Mouse (Mus musculus): Measurements from ENCODE around the gene Gimap4.

GRCm38 (mm10) chr6:48676860-48677415 lies 7.4 kb upstream of the Gimap4 start:
- TF ChIP-seq MYOD1 (IDR thresholded peaks at IDR 0.05; ENCODE audit: control insufficient read depth in 1 of 3, insufficient read length in 2 of 3, low read depth in 2 of 3), result no peak
- TF ChIP-seq POLR2A (IDR thresholded peaks at IDR 0.05; ENCODE audit: insufficient read length, low read depth), result no peak
- TF ChIP-seq MAX (IDR thresholded peaks at IDR 0.05; ENCODE audit: low read depth), result no peak
- TF ChIP-seq SRF (IDR thresholded peaks at IDR 0.05; ENCODE audit: control insufficient read depth, insufficient read length, low read depth), result no peak
- no peak for TF ChIP-seq MYOG (IDR thresholded peaks at IDR 0.05; ENCODE audit: control insufficient read depth in 1 of 3, insufficient read depth in 1 of 3, insufficient read length in 2 of 3, low read depth in 2 of 3)
- no peak for TF ChIP-seq TCF12 (IDR thresholded peaks at IDR 0.05; ENCODE audit: insufficient read depth, poor library complexity, severe bottlenecking)
- no peak for TF ChIP-seq CEBPB (IDR thresholded peaks at IDR 0.05; ENCODE audit: insufficient read depth, poor library complexity, severe bottlenecking)

All from myocyte (in vitro differentiated cells).